Mouse (Mus musculus) heart, adult 2 months (tissue): ENCODE results near the gene Chodl.

ENCODE experiments used
- CTCF ChIP-seq: fragments of 200-600 bp; IDR thresholded peaks from 2 replicates; pipeline ENCODE4 v1.8.1; 2022; ENCODE audit warnings: antibody characterized with exemption, mild to moderate bottlenecking, moderate library complexity
- EP300 ChIP-seq: fragments of 200-500 bp; IDR thresholded peaks from 2 replicates; pipeline ENCODE4 v1.6.1; 2011; ENCODE audit warnings: low read depth, low read length, control low read depth; ENCODE audit not compliant: insufficient read depth

DNA sequence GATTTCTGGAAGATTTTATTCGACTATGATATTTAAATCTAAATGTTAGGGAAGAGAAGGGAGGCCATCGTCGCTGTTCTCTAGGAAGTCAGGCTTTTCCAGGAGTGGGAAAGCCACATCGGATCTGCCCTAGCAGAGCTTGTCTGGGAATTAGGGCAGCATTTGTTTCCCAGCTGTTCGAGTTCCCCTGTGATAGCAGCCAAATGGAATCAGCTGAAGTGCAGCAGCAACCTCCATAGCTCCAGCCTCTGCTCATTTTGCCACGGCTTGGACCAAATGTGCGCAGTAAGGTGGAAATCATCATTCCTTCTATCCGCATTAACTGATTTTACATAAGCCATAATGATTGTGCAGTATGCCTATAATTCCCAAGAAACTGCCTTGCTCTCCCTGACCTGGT lies 7.0 kb downstream of the Chodl start:
- TF ChIP-seq EP300 (no peak), CTCF (no peak)
